Mouse (Mus musculus): ENCODE results near the gene Rngtt.

DNA sequence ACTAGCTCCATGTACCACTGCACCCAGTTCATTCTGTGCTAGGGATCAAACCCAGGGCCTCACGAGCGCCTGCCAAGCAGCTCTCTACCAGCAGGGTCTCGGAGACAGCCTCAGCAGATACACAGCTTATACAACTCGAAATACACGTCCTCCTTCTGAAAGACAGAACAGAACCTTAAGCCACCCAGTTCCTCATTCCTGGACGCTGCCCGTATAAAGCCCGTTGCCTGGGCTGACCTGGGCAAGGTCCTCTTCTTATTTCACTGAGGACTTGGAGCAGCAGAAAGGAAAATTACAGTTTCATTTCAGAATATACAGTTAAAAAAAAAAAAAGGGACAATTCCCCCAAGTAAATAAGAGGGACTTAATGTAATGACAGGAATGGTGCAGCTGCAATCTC, 24.7 kb upstream of the Rngtt start:
- TF ChIP-seq CTCF (IDR thresholded peaks at IDR 0.05; ENCODE audit: control insufficient read depth, insufficient read depth, insufficient read length) (no peak), USF1 (IDR thresholded peaks at IDR 0.05; ENCODE audit: low read depth) (no peak), CEBPB (IDR thresholded peaks at IDR 0.05; ENCODE audit: low read depth) (no peak)

Measured in C2C12 (cell line).